Mouse (Mus musculus) erythroid progenitor cell, adult 5-6 weeks (primary cell): Measurements from ENCODE around the gene Glyat. TPM values are rescaled to one million over a fixed set of nuclear protein-coding genes. Genes with fewer than 3 reads are reported as not detected.
A peak's percentile ranks its signal among the peaks of the same experiment; 100 is the strongest.
"Not testable (repeated sequence)": the region's sequence is repeated elsewhere in the genome, so short reads cannot be mapped to it uniquely, and the experiment has no call there.

Source experiments
- ATAC-seq: replicated peaks from 2 replicates; pipeline ENCODE4 v1.8.0; 2016; ENCODE audit warnings: moderate number of reproducible peaks, mild to moderate bottlenecking, moderate TSS enrichment, inconsistent platforms; ENCODE audit not compliant: poor library complexity, low FRiP score, severe bottlenecking
- total RNA-seq, 2 experiments: library from RNA; stranded (forward) in 1 of 2; stranded (reverse) in 1 of 2; fragments of 150-400 nt in 1 of 2; fragments of 186-747, 209-891 nt in 1 of 2; gene quantifications; 2 replicates each; pipeline versions ENCODE4 v1.2.3 to v1.2.4; 2015 to 2017; ENCODE audit warnings: low replicate concordance in 2 of 2

The Glyat gene
- not detected in 2 replicates for total RNA-seq (2015; ENCODE audit: low replicate concordance)
- 5.3 TPM in 1 of 2 replicates, not detected in the other for total RNA-seq (2017; ENCODE audit: low replicate concordance)

GRCm38 (mm10) chr19:12633176-12633575 lies at the start of gene Glyat:
Gene Glyat (plus strand): TSS chr19:12633308.
- ATAC-seq = no peak

- no peak for ATAC-seq
Observed at GRCm38 (mm10) chr19:12585310-12585709, 47.8 kb upstream of the Glyat start.

GRCm38 (mm10) chr19:12591908-12592307 lies 41.2 kb upstream of the Glyat start:
- ATAC-seq = peak; percentile 80

- no peak for ATAC-seq
Observed at GRCm38 (mm10) chr19:12595135-12595529, 38.0 kb upstream of the Glyat start.

- peak; percentile 75; the same call in 1 of the 2 replicates for ATAC-seq
Observed at GRCm38 (mm10) chr19:12595530-12596289, 37.4 kb upstream of the Glyat start.

- ATAC-seq = no peak
Observed at GRCm38 (mm10) chr19:12596290-12597072, 36.6 kb upstream of the Glyat start.

- ATAC-seq = no peak
Observed at GRCm38 (mm10) chr19:12597073-12597405, 36.1 kb upstream of the Glyat start.

GRCm38 (mm10) chr19:12598674-12599073 lies 34.4 kb upstream of the Glyat start:
- no peak for ATAC-seq

- no peak for ATAC-seq
Observed at GRCm38 (mm10) chr19:12599674-12600073, 33.4 kb upstream of the Glyat start, which contains the start of gene Gm4952. Gene Gm4952 (plus strand): TSS chr19:12599974.

GRCm38 (mm10) chr19:12600684-12601480 lies 32.2 kb upstream of the Glyat start:
- ATAC-seq = no peak

GRCm38 (mm10) chr19:12608336-12608735 lies 24.8 kb upstream of the Glyat start:
- no peak for ATAC-seq

- ATAC-seq = no peak
Observed at GRCm38 (mm10) chr19:12613646-12614045, 19.5 kb upstream of the Glyat start.

- ATAC-seq = no peak
Observed at GRCm38 (mm10) chr19:12634259-12634658, 1.2 kb downstream of the Glyat start.

- ATAC-seq = no peak
Observed at GRCm38 (mm10) chr19:12634963-12635362, 1.9 kb downstream of the Glyat start.

- ATAC-seq = no peak
Observed at GRCm38 (mm10) chr19:12636863-12637262, 3.8 kb downstream of the Glyat start.

GRCm38 (mm10) chr19:12638049-12638448 lies 4.9 kb downstream of the Glyat start:
- no peak for ATAC-seq

- ATAC-seq = no peak
Observed at GRCm38 (mm10) chr19:12649511-12649910, 16.4 kb downstream of the Glyat start.

- ATAC-seq = no peak
Observed at GRCm38 (mm10) chr19:12666156-12666555, 33.0 kb downstream of the Glyat start.

GRCm38 (mm10) chr19:12668601-12669000 lies 35.5 kb downstream of the Glyat start:
- ATAC-seq = not testable (repeated sequence)

- ATAC-seq = no peak
Observed at GRCm38 (mm10) chr19:12670139-12670538, 37.0 kb downstream of the Glyat start, which contains the start of gene Olfr1442. Gene Olfr1442 (plus strand): TSS chr19:12670439.
